Mouse (Mus musculus) bone marrow, adult 2 months (tissue): ENCODE results near the gene Scd1. TPM values are rescaled to one million over a fixed set of nuclear protein-coding genes. Genes with fewer than 3 reads are reported as not detected.

Experiments
- H3K27ac ChIP-seq: fragments of 200-500 bp; 2 replicates; pipeline ENCODE4 v1.5.1; 2012; ENCODE audit warnings: low read depth, mild to moderate bottlenecking, control low read depth, inconsistent platforms, low read length; ENCODE audit not compliant: control insufficient read depth, poor library complexity, insufficient read depth
- H3K4me1 ChIP-seq: fragments of 200-500 bp; 2 replicates; pipeline ENCODE4 v1.6.1; 2011; ENCODE audit warnings: low read length; ENCODE audit not compliant: control insufficient read depth, insufficient read depth
- H3K4me3 ChIP-seq: fragments of 200-500 bp; replicated peaks from 2 replicates; pipeline ENCODE3; 2011; ENCODE audit warnings: mild to moderate bottlenecking, low read depth, low read length, control low read depth; ENCODE audit not compliant: control insufficient read depth
- CTCF ChIP-seq: fragments of 200-500 bp; IDR thresholded peaks from 2 replicates; pipeline ENCODE4 v1.5.1; 2011; ENCODE audit warnings: low read length, control low read depth; ENCODE audit not compliant: control insufficient read depth, insufficient read depth
- POLR2A ChIP-seq: fragments of 200-500 bp; IDR thresholded peaks from 2 replicates; pipeline ENCODE4 v1.6.1; 2011; ENCODE audit warnings: low read depth, mild to moderate bottlenecking, control low read depth, low read length, borderline replicate concordance; ENCODE audit not compliant: control insufficient read depth
- WGBS: fragments of 180-500 bp; shearing (Covaris S2); methylation state at CpG from one replicate; pipeline ENCODE4 v1.1.7; 2018; 5-methylcytosine and 5-hydroxymethylcytosine counted together
- polyA plus RNA-seq: library from polyadenylated mRNA; stranded (reverse); fragments of >200 nt; gene quantifications from 2 replicates; pipeline ENCODE4 v1.2.4, GENCODE M21; 2011; ENCODE audit warnings: low replicate concordance; ENCODE audit not compliant: missing spikeins, insufficient read depth, insufficient read length

Gene Scd1
- polyA plus RNA-seq, 1 experiment, result 29.4 TPM

- TF ChIP-seq CTCF (no peak), POLR2A (no peak)
- Histone ChIP-seq H3K4me1 (no peaks in the 10 kb centered on the region), H3K27ac (no peak overlapping the region), H3K4me3 (no peak overlapping the region)
- WGBS, result 50% methylated on average over 1 of the region's 1 CpGs
Measured at GRCm38 (mm10) chr19:44427721-44428120, 20.0 kb upstream of the Scd1 start.

- TF ChIP-seq POLR2A (no peak), CTCF (no peak)
- 61% methylated on average over 8 of the region's 8 CpGs for WGBS
- H3K27ac ChIP-seq, result no peak overlapping the region
- H3K4me1 ChIP-seq, result no peaks in the 10 kb centered on the region
- no peak overlapping the region for H3K4me3 ChIP-seq
Measured at GRCm38 (mm10) chr19:44422051-44422631, 14.5 kb upstream of the Scd1 start.

GRCm38 (mm10) chr19:44419530-44419929 is 11.9 kb upstream of the Scd1 start:
- Histone ChIP-seq H3K4me1 (peaks cover 2% of the 10 kb centered on the region; the same call in 1 of the 2 replicates), H3K4me3 (no peak overlapping the region), H3K27ac (no peak overlapping the region)
- 59% methylated on average over 11 of the region's 11 CpGs for WGBS
- no peak for TF ChIP-seq POLR2A
- no peak for TF ChIP-seq CTCF

GRCm38 (mm10) chr19:44418945-44419344 is 11.3 kb upstream of the Scd1 start:
- 21% methylated on average over 4 of the region's 4 CpGs for WGBS
- peaks cover 2% of the 10 kb centered on the region; the same call in 1 of the 2 replicates for H3K4me1 ChIP-seq
- TF ChIP-seq CTCF, result peak; percentile 87
- no peak for TF ChIP-seq POLR2A
- no peak overlapping the region for H3K27ac ChIP-seq
- no peak overlapping the region for H3K4me3 ChIP-seq

GRCm38 (mm10) chr19:44418544-44418943 is 10.9 kb upstream of the Scd1 start:
- no peak for TF ChIP-seq CTCF
- no peak for TF ChIP-seq POLR2A
- peaks cover 2% of the 10 kb centered on the region; the same call in 1 of the 2 replicates for H3K4me1 ChIP-seq
- H3K4me3 ChIP-seq, result no peak overlapping the region
- H3K27ac ChIP-seq, result no peak overlapping the region
- 78% methylated on average over 9 of the region's 9 CpGs for WGBS

GRCm38 (mm10) chr19:44418061-44418460 is 10.4 kb upstream of the Scd1 start:
- WGBS, result 86% methylated on average over 5 of the region's 5 CpGs
- peaks cover 2% of the 10 kb centered on the region; the same call in 1 of the 2 replicates for H3K4me1 ChIP-seq
- TF ChIP-seq POLR2A (no peak), CTCF (no peak)
- H3K27ac ChIP-seq, result no peak overlapping the region
- no peak overlapping the region for H3K4me3 ChIP-seq

- no peak overlapping the region for H3K27ac ChIP-seq
- peaks cover 2% of the 10 kb centered on the region; the same call in 1 of the 2 replicates for H3K4me1 ChIP-seq
- TF ChIP-seq CTCF, result no peak
- no peak for TF ChIP-seq POLR2A
- 67% methylated on average over 4 of the region's 4 CpGs for WGBS
- no peak overlapping the region for H3K4me3 ChIP-seq
Measured at GRCm38 (mm10) chr19:44417448-44417847, 9.8 kb upstream of the Scd1 start.

GRCm38 (mm10) chr19:44416240-44416639 is 8.6 kb upstream of the Scd1 start:
- 81% methylated on average over 5 of the region's 5 CpGs for WGBS
- H3K27ac ChIP-seq, result no peak overlapping the region
- no peak overlapping the region for H3K4me3 ChIP-seq
- peaks cover 2% of the 10 kb centered on the region; the same call in 1 of the 2 replicates for H3K4me1 ChIP-seq
- TF ChIP-seq POLR2A (no peak), CTCF (no peak)

- H3K4me1 ChIP-seq, result peaks cover 2% of the 10 kb centered on the region; the same call in 1 of the 2 replicates
- H3K27ac ChIP-seq, result no peak overlapping the region
- WGBS, result 58% methylated on average over 5 of the region's 5 CpGs
- H3K4me3 ChIP-seq, result no peak overlapping the region
- no peak for TF ChIP-seq POLR2A
- TF ChIP-seq CTCF, result no peak
Measured at GRCm38 (mm10) chr19:44415464-44415863, 7.8 kb upstream of the Scd1 start.
